Mouse (Mus musculus) duodenum, adult 2 months (tissue): ENCODE measurements around the gene Olfr186. TPM values are rescaled to one million over a fixed set of nuclear protein-coding genes. Genes with fewer than 3 reads are reported as not detected.

ENCODE experiments used
- polyA plus RNA-seq: library from polyadenylated mRNA; depleted of rRNA; stranded (reverse); fragments of >200 nt; gene quantifications from 2 replicates; pipeline ENCODE4 v1.2.3, GENCODE M21; 2012; ENCODE audit warnings: low replicate concordance; rRNA removed

Olfr186 gene
- not detected in 2 replicates for polyA plus RNA-seq

DNA sequence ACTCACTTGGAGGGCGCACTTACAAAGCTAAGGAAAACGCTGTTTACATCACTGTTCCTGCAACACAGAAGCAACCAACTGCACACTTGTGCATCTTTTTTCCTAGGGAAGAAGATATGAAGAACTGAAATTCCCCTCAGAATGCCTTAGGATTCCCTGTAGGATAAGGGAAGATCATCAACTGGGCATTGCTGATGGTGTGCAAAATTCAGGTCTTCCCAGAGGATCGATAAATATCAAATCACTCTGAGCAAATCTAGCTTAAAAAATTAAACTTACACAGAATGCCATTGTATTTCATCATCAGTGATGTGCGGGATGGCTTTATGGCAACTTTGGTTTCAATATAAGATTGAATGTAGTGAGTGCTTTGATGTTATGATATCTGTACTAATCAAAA lies at the start of gene Olfr186:
Olfr186 (minus strand) TSS at position 101 of the 400 bp plus-strand sequence.

DNA sequence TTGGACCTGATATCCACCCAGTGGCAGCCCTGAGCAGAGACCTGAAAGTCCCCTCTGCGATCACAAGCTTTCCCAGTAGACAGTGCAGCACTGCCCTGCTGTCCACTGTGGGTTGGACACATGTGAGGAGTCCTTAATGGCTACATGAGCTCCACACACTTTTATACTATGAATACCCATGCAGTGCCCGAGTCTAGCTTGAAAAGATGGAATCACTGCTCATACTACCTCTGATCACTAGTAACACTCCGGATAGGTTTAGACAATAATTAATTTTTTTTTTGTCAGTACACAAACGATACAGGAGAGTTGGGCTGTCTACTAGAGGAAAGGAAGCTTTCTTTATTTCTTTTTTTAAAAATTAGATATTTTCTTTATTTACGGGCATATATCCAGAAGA lies 47.8 kb upstream of the Olfr186 start, which contains the start of gene Olfr190:
Olfr190 (minus strand) TSS at position 101 of the 400 bp plus-strand sequence.

GRCm38 (mm10) chr16:59039710-59040109 lies 9.6 kb upstream of the Olfr186 start, which contains the start of gene Olfr187:
TSS of gene Olfr187 (minus strand) at chr16:59039767.

GRCm38 (mm10) chr16:58995057-58995456 lies 35.0 kb downstream of the Olfr186 start, which contains the start of gene Olfr183:
TSS of gene Olfr183 (plus strand) at chr16:58995357.

Other genes with a start within 250 kb of the Olfr186 start
- not detected in 2 replicates for gene Olfr173, start 230.0 kb downstream of the Olfr186 start, polyA plus RNA-seq
- not detected in 2 replicates for gene Olfr175-ps1, start 203.5 kb downstream of the Olfr186 start, polyA plus RNA-seq
- not detected in 2 replicates for gene Olfr177, start 155.5 kb downstream of the Olfr186 start, polyA plus RNA-seq
- not detected in 2 replicates for gene Olfr178, start 138.2 kb downstream of the Olfr186 start, polyA plus RNA-seq
- not detected in 2 replicates for gene Olfr181, start 101.5 kb downstream of the Olfr186 start, polyA plus RNA-seq
- not detected in 2 replicates for gene Olfr180, start 100.9 kb downstream of the Olfr186 start, polyA plus RNA-seq
- not detected in 2 replicates for gene Olfr183, start 34.9 kb downstream of the Olfr186 start, polyA plus RNA-seq
- not detected in 2 replicates for gene Olfr187, start 9.5 kb upstream of the Olfr186 start, polyA plus RNA-seq
- gene Olfr190, start 47.7 kb upstream of the Olfr186 start, polyA plus RNA-seq: not detected in 2 replicates
- gene Olfr191, start 59.5 kb upstream of the Olfr186 start, polyA plus RNA-seq: not detected in 2 replicates
- not detected in 2 replicates for gene Olfr193, start 81.6 kb upstream of the Olfr186 start, polyA plus RNA-seq
- not detected in 2 replicates for gene Olfr194, start 90.8 kb upstream of the Olfr186 start, polyA plus RNA-seq
- not detected in 2 replicates for gene Olfr195, start 116.8 kb upstream of the Olfr186 start, polyA plus RNA-seq
- not detected in 2 replicates for gene Olfr196, start 140.2 kb upstream of the Olfr186 start, polyA plus RNA-seq
- gene Olfr198, start 173.2 kb upstream of the Olfr186 start, polyA plus RNA-seq: not detected in 2 replicates
- gene Olfr199, start 189.5 kb upstream of the Olfr186 start, polyA plus RNA-seq: not detected in 2 replicates
- not detected in 2 replicates for gene Olfr201, start 242.3 kb upstream of the Olfr186 start, polyA plus RNA-seq